Mouse (Mus musculus): ENCODE measurements around the gene Zyx.

Zyx gene

GRCm38 (mm10) chr6:42350968-42351775, 1.7 kb downstream of the Zyx start:
- peak in 1 of 2 experiments; percentile 29 for DNase-seq

DNA sequence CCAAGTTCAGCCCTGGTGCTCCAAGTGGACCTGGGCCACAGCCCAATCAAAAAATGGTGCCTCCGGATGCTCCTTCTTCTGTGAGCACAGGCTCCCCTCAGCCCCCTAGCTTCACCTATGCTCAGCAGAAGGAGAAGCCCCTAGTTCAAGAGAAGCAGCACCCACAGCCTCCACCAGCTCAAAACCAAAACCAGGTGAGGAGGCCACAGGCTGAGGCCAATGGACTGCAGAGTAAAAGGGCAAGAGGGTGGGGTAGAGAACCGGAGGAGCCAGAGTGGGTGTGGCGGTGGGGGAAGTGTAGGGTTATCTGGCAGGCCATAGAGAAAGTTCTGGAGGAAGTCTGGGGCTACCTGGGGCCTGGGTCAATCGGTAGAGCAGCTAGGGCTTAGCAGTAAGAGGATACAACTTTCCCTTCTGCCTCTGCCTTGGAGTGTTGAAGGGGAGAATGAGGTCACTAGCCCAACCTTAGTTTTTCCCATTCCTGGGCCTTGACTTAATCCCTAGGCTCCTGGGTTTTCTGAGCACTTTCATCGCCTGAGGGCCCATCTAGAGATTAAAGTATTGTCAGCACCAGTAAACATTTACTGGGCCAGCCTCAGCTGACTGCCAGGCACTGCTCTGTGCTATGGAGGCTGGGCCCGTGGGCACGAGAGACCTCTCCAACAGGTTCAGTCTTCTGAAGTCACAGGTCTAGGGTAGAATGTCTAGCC, 2.5 kb downstream of the Zyx start:
- DNase-seq = no peak

- no peak for DNase-seq
Observed at GRCm38 (mm10) chr6:42352486-42352846, 3.0 kb downstream of the Zyx start.

- no peak for DNase-seq
Observed at GRCm38 (mm10) chr6:42353180-42353579, 3.8 kb downstream of the Zyx start.

DNA sequence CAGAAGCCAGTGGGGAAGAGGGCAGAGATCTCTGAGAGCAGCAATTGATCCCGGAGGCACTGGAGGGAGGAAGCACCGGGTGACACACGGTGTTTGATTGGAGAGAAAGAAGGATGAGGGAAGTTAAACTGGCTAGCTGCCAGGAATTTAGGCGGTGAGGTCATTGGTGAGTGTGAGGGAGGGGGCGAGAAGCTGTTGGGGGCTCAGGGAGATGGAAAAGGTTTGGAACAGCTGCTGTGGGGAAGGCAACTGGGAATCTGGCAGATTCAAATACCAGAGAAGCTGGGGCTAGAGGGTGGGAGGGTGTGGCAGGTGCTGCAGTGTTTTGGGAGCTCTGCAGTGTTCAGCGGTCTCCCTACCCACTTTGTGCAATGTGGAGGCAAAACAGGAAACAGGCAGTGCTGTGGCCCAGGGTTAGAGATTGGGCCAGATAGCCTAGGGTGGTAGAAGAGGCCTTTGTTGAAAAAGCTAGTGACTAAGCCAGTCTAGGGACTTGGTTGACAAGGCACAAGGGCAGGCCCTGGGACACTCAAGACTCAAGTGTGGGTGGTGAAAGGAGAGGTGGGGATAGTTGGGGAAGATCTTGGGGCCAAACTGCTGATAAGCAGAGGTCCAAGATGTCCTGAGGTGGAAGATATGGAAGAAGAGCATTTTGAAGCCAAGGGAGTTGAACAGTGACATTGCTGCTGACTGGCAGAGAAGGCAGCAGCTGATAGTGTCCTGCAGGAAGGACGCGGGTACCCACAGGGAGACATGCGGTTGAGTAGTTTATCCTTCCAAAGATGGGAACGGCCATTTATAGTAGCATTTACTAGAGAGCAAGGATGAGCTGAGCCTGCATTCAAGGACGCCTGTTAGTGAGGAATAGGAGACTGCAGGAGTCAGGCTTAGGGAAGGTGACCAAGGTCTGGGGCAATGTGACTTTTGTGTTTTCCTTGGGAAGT, 4.9 kb downstream of the Zyx start:
- peak in 1 of 2 experiments; percentile 32 for DNase-seq

GRCm38 (mm10) chr6:42355366-42355765, 5.9 kb downstream of the Zyx start:
- DNase-seq = no peak

DNA sequence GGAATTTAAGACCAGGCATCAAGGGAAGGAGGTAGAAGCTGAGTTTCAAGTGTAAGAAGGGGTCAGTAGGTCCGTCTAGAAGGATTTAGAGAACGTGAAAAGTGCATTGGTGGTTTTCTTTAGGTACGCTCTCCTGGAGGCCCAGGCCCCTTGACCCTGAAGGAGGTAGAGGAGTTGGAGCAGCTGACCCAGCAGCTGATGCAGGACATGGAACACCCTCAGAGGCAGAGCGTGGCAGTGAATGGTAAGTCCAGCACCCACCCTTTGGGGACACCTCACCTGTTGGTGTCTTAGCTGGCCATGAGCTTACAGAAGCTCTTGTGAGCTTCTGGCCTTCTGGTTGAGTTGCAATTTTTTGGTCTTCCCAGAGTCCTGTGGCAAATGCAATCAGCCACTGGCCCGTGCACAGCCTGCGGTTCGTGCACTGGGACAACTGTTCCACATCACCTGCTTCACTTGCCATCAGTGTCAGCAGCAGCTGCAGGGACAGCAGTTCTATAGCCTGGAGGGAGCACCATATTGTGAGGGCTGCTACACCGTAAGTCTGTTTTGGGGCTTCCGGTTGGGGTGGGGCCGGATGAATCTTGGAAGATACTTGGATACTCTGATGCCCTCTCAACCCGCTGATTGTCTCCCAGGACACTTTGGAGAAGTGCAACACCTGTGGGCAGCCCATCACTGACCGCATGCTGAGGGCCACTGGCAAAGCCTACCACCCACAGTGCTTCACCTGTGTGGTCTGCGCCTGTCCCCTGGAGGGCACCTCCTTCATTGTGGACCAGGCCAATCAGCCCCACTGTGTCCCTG, 6.6 kb downstream of the Zyx start:
- DNase-seq = no peak

GRCm38 (mm10) chr6:42356913-42357312, 7.5 kb downstream of the Zyx start:
- DNase-seq = no peak

DNA sequence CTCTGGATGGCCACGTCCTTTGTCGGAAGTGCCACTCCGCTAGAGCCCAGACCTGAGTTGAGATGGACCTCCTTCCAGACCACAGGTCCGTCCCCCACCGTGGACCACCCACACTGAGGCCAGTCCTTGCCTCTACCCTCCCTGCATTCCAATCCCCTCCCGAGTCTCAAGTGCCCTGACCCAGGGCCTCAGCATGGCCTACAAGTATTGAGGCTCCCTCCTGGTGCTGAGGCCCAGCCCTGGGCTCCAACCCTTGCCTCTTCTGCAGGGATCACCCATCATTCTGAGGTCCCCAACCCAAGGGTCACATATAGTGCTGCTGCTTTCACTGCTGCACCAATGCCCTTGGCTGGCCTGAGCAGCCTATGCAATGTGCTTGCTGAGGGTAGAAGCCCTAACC, 8.5 kb downstream of the Zyx start:
- no peak for DNase-seq

- no peak for DNase-seq
Observed at GRCm38 (mm10) chr6:42358901-42359300, 9.5 kb downstream of the Zyx start.

DNA sequence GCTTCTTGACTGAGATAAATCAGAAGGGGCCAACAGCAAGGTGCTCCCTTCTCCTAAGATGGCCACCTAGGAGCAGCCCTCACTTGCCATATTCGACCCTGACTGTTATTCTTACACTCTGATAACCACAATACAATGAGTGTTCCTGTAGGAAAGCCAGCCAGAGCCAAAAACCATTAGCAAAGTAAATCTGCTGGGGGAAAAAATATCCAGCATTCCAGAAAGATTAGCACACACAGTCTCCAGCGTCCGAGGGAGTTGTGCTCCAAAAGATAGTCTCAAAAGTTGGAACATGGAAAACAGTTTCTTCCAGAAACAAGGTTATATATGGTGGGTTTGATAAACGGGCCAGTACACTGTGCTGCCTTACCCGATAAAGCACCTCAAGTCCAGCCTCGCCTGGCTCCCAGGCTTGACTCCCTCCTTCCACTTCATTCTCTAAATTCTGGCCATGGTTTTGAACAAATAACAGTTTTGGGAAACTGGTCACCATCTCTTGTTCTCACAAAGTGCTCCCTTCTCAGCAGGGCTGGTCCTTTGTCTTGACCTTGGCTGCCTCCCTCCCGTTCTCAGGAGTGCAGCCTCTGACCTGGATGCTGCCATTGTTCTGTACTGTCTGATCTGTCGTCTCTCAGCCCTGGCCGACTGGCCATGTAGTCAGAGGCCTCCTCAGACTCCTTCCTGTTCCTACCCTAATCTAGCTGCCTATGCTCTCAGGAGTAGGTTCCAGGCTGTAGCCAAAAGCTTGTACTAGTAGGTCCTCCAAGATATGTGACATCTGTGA, 10.1 kb downstream of the Zyx start:
- no peak for DNase-seq

- DNase-seq = no peak
Observed at GRCm38 (mm10) chr6:42360231-42360840, 10.9 kb downstream of the Zyx start.

DNA sequence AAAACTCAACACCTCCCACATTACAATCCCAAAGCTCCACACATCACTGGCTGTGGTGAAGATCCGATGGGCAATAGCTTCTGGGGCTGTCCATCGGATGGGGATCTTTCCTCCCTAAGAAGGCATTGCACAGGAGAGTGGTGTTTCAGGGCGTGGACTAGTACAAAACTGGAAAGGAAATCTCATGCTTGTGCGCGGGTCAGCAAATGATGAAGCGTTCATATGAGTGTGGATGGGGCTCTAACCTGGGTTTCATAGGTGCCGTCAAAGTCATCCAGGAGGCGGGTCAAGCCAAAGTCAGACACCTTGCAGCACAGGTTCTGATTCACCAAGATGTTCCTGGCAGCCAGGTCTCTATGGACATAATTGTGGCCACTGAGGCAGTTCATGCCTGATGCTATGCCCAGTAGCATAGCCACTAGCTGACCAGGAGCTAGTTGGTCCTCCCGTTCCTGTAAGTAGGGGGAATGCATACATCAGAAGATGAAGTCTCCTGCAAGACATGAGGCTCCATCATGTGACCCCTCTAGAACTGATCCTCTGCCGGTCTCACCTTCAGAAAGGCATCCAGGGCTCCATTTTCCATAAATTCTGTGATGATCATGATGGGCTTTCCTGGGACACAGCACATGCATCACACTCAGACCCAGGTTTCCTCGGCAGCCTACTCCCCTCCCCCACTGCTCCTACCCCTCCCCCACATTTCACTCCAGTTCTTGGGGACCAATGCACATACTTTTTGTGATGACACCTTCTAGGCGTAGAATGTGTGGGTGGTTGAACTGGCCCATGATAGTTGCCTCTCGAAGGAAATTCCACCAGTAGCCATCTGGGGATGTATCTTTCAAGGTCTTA, 11.8 kb downstream of the Zyx start:
- DNase-seq = no peak

GRCm38 (mm10) chr6:42362074-42362473, 12.6 kb downstream of the Zyx start:
- DNase-seq = peak in 1 of 2 experiments; percentile 13

GRCm38 (mm10) chr6:42362497-42362896, 13.1 kb downstream of the Zyx start:
- peak in 1 of 2 experiments; percentile 15 for DNase-seq

- DNase-seq = peak; percentile 35 to 41
Observed at GRCm38 (mm10) chr6:42362974-42363373, 13.5 kb downstream of the Zyx start.

- no peak for DNase-seq
Observed at GRCm38 (mm10) chr6:42364066-42364465, 14.6 kb downstream of the Zyx start.

GRCm38 (mm10) chr6:42364607-42365006, 15.2 kb downstream of the Zyx start:
- DNase-seq = no peak

GRCm38 (mm10) chr6:42365215-42365614, 15.8 kb downstream of the Zyx start:
- DNase-seq = no peak

GRCm38 (mm10) chr6:42369870-42370269, 20.4 kb downstream of the Zyx start:
- DNase-seq = no peak
